Mouse (Mus musculus): ENCODE results near the gene Lst1. TPM values are rescaled to one million over a fixed set of nuclear protein-coding genes. Genes with fewer than 3 reads are reported as not detected.

Lst1 gene
- polyA plus RNA-seq, 1 experiment from 2014 or later, result 9.5 TPM

DNA sequence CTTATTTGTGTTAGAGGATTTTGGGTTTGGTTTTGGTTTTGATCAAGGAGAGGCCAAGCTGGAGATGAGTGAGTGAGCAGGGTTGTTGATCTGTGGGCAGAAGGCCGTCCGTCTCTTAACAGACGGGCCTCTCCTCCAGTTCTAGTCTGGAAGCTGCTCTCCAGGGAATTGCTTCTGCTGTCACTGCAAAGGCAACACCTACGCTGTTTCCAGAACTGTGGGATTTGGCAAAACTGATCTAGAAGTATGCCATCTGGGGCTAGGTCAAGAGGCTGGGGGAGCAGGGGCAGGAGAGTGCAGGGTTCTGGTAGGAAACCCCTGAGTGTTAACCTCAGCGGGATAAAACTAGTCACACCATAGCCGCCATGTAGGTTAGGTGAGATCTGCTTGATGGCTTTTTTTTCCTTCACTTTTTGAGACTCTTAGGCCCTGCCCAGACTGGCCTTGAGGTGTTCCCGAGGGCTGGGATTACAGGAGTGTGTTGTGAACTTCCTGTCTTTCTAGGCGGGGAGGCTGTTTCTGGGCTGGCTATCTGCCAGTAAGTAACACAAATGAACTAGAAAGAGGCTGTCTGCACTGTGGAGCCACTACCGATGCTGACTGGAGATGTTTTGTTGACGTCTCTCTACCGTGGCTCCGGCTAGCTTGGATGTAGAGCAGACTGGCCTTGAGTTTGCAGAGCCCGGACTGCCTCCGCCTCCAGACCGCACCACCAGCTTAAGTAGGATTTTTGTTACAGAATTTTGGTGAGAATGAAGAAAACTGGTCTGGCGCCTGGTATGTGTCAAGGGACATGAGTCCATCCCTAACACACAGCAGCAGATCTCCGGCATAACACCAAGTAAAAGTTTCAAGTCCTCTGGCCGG lies 45.1 kb upstream of the Lst1 start, which contains the start of gene Atp6v1g2:
Gene Atp6v1g2 (plus strand): TSS at position 547 of the 867 bp plus-strand sequence.
- no peaks in the 10 kb centered on the region for H3K27me3 ChIP-seq (ENCODE audit: control insufficient read depth, insufficient read depth, low read length)
- ATAC-seq (ENCODE audit: insufficient number of reproducible peaks, insufficient read depth, low FRiP score, low read depth), result 0 out of 2 replicates have a peak, but pooled peaks have one; percentile 9
- H3K27ac ChIP-seq (replicated peaks in 1 of 2; ENCODE audit: control insufficient read depth in 1 of 2, insufficient read depth in 1 of 2, low read depth in 2 of 2, low read length in 2 of 2), result peak within 1 kb of the TSS; percentile 63 to 86
- peaks cover 7 to 25% of the 10 kb centered on the region in 2 experiments for H3K4me1 ChIP-seq (ENCODE audit: control insufficient read depth in 2 of 2, insufficient read depth in 2 of 2, low read length in 2 of 2)
- WGBS, result 60% methylated on average over 18 of the region's 18 CpGs
- H3K36me3 ChIP-seq (ENCODE audit: control insufficient read depth, insufficient read depth, low read length), result peaks cover 58% of the 10 kb centered on the region
- H3K9me3 ChIP-seq (ENCODE audit: control insufficient read depth, low read length), result no peaks in the 10 kb centered on the region
- H3K4me2 ChIP-seq (ENCODE audit: low read length), result peak within 1 kb of the TSS; percentile 82
- peak within 1 kb of the TSS in 1 of 2 experiments; percentile 67; a peak in 3 of 4 replicates for H3K4me3 ChIP-seq (ENCODE audit: control insufficient read depth in 1 of 2, insufficient read depth in 1 of 2, low read depth in 1 of 2, low read length in 2 of 2)
- H3K9ac ChIP-seq (ENCODE audit: low read length), result peak within 1 kb of the TSS; percentile 91

DNA sequence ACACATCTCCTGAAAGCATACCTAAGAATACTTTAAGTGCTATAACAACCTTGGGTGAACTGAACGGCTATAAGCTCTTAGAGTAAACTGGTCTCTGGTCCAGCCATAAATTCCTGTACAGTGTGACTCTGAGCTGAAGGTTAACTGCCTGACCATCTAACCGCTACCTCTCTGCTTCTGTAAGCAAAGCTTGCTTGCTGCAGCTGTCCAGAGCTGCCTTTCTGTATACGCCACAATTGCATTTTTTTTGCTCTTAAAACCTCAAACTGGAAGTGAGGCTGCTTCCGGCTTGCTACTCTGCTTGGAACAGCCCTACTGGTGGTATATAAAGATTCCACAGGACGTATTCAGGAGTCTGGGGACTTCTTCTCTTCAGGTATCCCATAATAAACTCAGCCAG lies 44.4 kb upstream of the Lst1 start:
- Histone ChIP-seq H3K9ac (ENCODE audit: low read length) (peak overlapping the region; percentile 27; the same call in 1 of the 2 replicates), H3K36me3 (ENCODE audit: control insufficient read depth, insufficient read depth, low read length) (peaks cover 60% of the 10 kb centered on the region), H3K4me2 (ENCODE audit: low read length) (peak overlapping the region; percentile 82; the same call in 1 of the 2 replicates), H3K4me1 (ENCODE audit: control insufficient read depth in 2 of 2, insufficient read depth in 2 of 2, low read length in 2 of 2) (peaks cover 7 to 25% of the 10 kb centered on the region in 2 experiments), H3K27ac (replicated peaks in 1 of 2; ENCODE audit: control insufficient read depth in 1 of 2, insufficient read depth in 1 of 2, low read depth in 2 of 2, low read length in 2 of 2) (peak overlapping the region in 1 of 2 experiments; percentile 86; a peak in 1 of 4 replicates), H3K4me3 (ENCODE audit: control insufficient read depth in 1 of 2, insufficient read depth in 1 of 2, low read depth in 1 of 2, low read length in 2 of 2) (no peak overlapping the region), H3K9me3 (ENCODE audit: control insufficient read depth, low read length) (no peaks in the 10 kb centered on the region), H3K27me3 (ENCODE audit: control insufficient read depth, insufficient read depth, low read length) (no peaks in the 10 kb centered on the region)
- ATAC-seq (ENCODE audit: insufficient number of reproducible peaks, insufficient read depth, low FRiP score, low read depth), result no peak
- 77% methylated on average over 5 of the region's 5 CpGs for WGBS

DNA sequence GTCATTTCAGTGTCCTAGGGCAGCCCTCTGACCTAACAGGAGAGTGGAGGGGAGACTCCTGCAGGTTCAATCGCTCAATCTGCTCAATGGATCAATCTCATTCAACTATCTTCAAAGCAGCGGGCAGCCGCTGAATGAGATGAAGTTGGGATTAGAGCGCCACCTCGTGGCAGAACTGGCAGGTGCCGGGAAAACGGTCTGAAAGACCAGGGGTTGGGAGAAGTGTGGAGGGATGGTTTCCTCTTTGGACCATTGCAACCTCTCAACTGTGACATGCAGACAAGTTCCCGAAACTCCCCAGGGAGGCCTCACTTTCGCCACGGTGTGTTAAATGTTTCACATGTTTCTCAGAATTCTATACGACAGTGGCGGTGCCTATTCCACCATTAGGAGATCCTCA lies 43.8 kb upstream of the Lst1 start:
- peaks cover 7 to 25% of the 10 kb centered on the region in 2 experiments for H3K4me1 ChIP-seq (ENCODE audit: control insufficient read depth in 2 of 2, insufficient read depth in 2 of 2, low read length in 2 of 2)
- H3K36me3 ChIP-seq (ENCODE audit: control insufficient read depth, insufficient read depth, low read length), result peaks cover 63% of the 10 kb centered on the region
- no peak overlapping the region for H3K4me2 ChIP-seq (ENCODE audit: low read length)
- H3K4me3 ChIP-seq (ENCODE audit: control insufficient read depth in 1 of 2, insufficient read depth in 1 of 2, low read depth in 1 of 2, low read length in 2 of 2), result no peak overlapping the region
- no peak overlapping the region for H3K27ac ChIP-seq (replicated peaks in 1 of 2; ENCODE audit: control insufficient read depth in 1 of 2, insufficient read depth in 1 of 2, low read depth in 2 of 2, low read length in 2 of 2)
- H3K27me3 ChIP-seq (ENCODE audit: control insufficient read depth, insufficient read depth, low read length), result no peaks in the 10 kb centered on the region
- peak overlapping the region; percentile 27; the same call in 1 of the 2 replicates for H3K9ac ChIP-seq (ENCODE audit: low read length)
- ATAC-seq (ENCODE audit: insufficient number of reproducible peaks, insufficient read depth, low FRiP score, low read depth), result no peak
- 14% methylated on average over 12 of the region's 12 CpGs for WGBS
- H3K9me3 ChIP-seq (ENCODE audit: control insufficient read depth, low read length), result no peaks in the 10 kb centered on the region

DNA sequence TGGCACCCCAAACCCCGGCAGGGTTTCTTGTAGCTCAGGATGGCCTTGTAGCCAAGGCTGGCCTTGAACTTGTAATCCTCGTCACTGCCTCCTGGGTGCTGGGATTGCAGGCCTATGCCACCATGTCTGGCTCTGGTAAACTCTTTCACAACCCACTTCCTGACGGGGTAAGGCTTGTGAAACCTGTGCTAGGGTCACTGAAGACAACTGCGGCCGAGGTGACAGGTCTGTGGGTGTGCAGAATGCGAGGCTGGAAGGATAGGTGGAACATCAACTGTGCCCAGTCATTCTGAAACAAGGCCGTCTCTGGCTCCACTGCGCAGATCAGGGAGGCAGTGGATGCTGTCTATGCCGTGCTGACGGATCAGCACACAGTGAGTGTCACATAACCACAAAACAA lies 42.8 kb upstream of the Lst1 start:
- Histone ChIP-seq H3K27ac (replicated peaks in 1 of 2; ENCODE audit: control insufficient read depth in 1 of 2, insufficient read depth in 1 of 2, low read depth in 2 of 2, low read length in 2 of 2) (no peak overlapping the region), H3K4me1 (ENCODE audit: control insufficient read depth in 2 of 2, insufficient read depth in 2 of 2, low read length in 2 of 2) (peaks cover 7 to 22% of the 10 kb centered on the region in 2 experiments), H3K9ac (ENCODE audit: low read length) (peak overlapping the region; percentile 21; the same call in 1 of the 2 replicates), H3K9me3 (ENCODE audit: control insufficient read depth, low read length) (no peaks in the 10 kb centered on the region), H3K4me2 (ENCODE audit: low read length) (no peak overlapping the region), H3K36me3 (ENCODE audit: control insufficient read depth, insufficient read depth, low read length) (peaks cover 66% of the 10 kb centered on the region), H3K27me3 (ENCODE audit: control insufficient read depth, insufficient read depth, low read length) (no peaks in the 10 kb centered on the region), H3K4me3 (ENCODE audit: control insufficient read depth in 1 of 2, insufficient read depth in 1 of 2, low read depth in 1 of 2, low read length in 2 of 2) (no peak overlapping the region)
- WGBS, result 91% methylated on average over 10 of the region's 10 CpGs
- ATAC-seq (ENCODE audit: insufficient number of reproducible peaks, insufficient read depth, low FRiP score, low read depth), result no peak

DNA sequence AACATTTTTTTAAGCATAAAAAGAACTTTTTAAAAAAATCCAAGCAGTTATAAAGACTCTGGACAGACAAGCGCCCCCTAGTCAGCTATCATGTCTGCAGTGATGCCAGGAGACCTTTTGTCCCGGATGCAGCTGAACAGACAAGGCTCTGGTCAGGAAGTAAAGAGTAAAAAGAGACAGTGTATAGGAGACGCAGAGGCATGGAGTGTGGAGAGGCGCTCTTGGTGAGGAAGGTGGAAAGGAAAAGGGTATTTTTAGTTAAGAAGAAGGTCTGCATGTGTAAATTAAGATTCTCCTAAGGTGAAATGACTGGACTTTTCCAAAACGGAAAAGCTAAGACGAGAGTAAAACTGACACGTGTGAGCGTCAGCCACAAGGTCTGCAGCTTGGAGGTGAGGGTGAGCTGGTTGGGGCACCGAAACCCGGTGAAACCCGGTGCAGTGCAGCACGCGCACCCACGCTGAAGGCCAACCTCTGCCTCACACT lies 38.4 kb upstream of the Lst1 start:
- Histone ChIP-seq H3K4me1 (ENCODE audit: control insufficient read depth in 2 of 2, insufficient read depth in 2 of 2, low read length in 2 of 2) (peaks cover 0 to 1% of the 10 kb centered on the region in 2 experiments; a peak in 2 of 4 replicates), H3K9ac (ENCODE audit: low read length) (no peak overlapping the region), H3K27me3 (ENCODE audit: control insufficient read depth, insufficient read depth, low read length) (no peaks in the 10 kb centered on the region), H3K27ac (replicated peaks in 1 of 2; ENCODE audit: control insufficient read depth in 1 of 2, insufficient read depth in 1 of 2, low read depth in 2 of 2, low read length in 2 of 2) (0 out of 4 replicates have a peak overlapping the region, but pooled peaks of 1 of the 2 experiments have one; percentile 31), H3K4me3 (ENCODE audit: control insufficient read depth in 1 of 2, insufficient read depth in 1 of 2, low read depth in 1 of 2, low read length in 2 of 2) (no peak overlapping the region), H3K36me3 (ENCODE audit: control insufficient read depth, insufficient read depth, low read length) (peaks cover 67% of the 10 kb centered on the region), H3K4me2 (ENCODE audit: low read length) (no peak overlapping the region), H3K9me3 (ENCODE audit: control insufficient read depth, low read length) (no peaks in the 10 kb centered on the region)
- no peak for ATAC-seq (ENCODE audit: insufficient number of reproducible peaks, insufficient read depth, low FRiP score, low read depth)
- whole genome bisulfite sequencing, result 70% methylated on average over 14 of the region's 14 CpGs

DNA sequence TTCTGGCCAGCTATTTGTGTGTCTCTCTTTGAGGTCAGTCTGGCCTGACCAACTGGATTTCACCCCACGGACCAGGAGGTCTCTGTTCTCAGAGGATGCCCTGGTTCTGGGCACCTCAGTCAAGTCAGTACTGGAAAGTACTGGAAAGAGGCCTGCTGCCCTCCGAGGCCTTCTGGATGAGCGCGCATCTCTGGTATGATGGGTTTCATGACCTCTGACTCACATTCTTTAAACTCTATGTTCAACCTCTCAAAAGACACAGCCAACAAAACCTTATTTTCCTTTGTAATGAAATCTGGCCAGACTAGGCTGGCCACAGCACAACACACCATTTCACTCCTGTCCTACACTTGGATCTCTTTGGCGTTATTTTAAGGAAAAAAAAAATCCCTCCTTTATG lies 37.2 kb upstream of the Lst1 start:
- Histone ChIP-seq H3K36me3 (ENCODE audit: control insufficient read depth, insufficient read depth, low read length) (peaks cover 66% of the 10 kb centered on the region), H3K4me3 (ENCODE audit: control insufficient read depth in 1 of 2, insufficient read depth in 1 of 2, low read depth in 1 of 2, low read length in 2 of 2) (no peak overlapping the region), H3K27ac (replicated peaks in 1 of 2; ENCODE audit: control insufficient read depth in 1 of 2, insufficient read depth in 1 of 2, low read depth in 2 of 2, low read length in 2 of 2) (no peak overlapping the region), H3K9me3 (ENCODE audit: control insufficient read depth, low read length) (no peaks in the 10 kb centered on the region), H3K9ac (ENCODE audit: low read length) (no peak overlapping the region), H3K4me2 (ENCODE audit: low read length) (no peak overlapping the region), H3K4me1 (ENCODE audit: control insufficient read depth in 2 of 2, insufficient read depth in 2 of 2, low read length in 2 of 2) (peaks cover 0 to 2% of the 10 kb centered on the region in 2 experiments; a peak in 2 of 4 replicates), H3K27me3 (ENCODE audit: control insufficient read depth, insufficient read depth, low read length) (no peaks in the 10 kb centered on the region)
- WGBS, result 93% methylated on average over 5 of the region's 5 CpGs
- no peak for ATAC-seq (ENCODE audit: insufficient number of reproducible peaks, insufficient read depth, low FRiP score, low read depth)

DNA sequence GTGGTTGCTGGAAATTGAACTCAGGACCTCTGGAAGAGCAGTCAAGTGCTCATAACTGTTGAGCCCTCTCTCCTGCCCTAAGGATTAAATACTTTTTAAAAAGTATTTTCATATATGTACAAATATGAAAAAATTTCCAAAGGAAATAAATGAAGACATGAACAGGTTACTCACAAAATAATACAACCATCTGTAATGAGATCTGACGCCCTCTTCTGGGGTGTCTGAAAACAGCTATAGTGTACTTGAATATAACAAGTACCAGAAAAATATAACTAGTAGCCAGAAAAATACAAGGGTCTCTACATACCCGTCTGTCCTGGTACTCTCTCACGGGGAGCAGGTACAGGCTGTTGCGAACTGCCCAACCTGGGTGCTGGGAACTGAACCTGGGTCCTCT lies 36.4 kb upstream of the Lst1 start:
- Histone ChIP-seq H3K27ac (replicated peaks in 1 of 2; ENCODE audit: control insufficient read depth in 1 of 2, insufficient read depth in 1 of 2, low read depth in 2 of 2, low read length in 2 of 2) (no peak overlapping the region), H3K4me3 (ENCODE audit: control insufficient read depth in 1 of 2, insufficient read depth in 1 of 2, low read depth in 1 of 2, low read length in 2 of 2) (no peak overlapping the region), H3K27me3 (ENCODE audit: control insufficient read depth, insufficient read depth, low read length) (no peaks in the 10 kb centered on the region), H3K9ac (ENCODE audit: low read length) (no peak overlapping the region), H3K36me3 (ENCODE audit: control insufficient read depth, insufficient read depth, low read length) (peaks cover 66% of the 10 kb centered on the region), H3K4me1 (ENCODE audit: control insufficient read depth in 2 of 2, insufficient read depth in 2 of 2, low read length in 2 of 2) (peaks cover 3 to 9% of the 10 kb centered on the region in 2 experiments), H3K4me2 (ENCODE audit: low read length) (no peak overlapping the region), H3K9me3 (ENCODE audit: control insufficient read depth, low read length) (no peaks in the 10 kb centered on the region)
- WGBS, result 90% methylated on average over 4 of the region's 4 CpGs
- no peak for ATAC-seq (ENCODE audit: insufficient number of reproducible peaks, insufficient read depth, low FRiP score, low read depth)
